Mouse (Mus musculus) c-Kit-positive CD71-positive TER-119-negative erythroid progenitor cells, embryonic 14.5 days (primary cell): ENCODE results near the gene Dcdc2b.

Source experiments
- DNase-seq: peaks from one replicate; pipeline ENCODE4 v3.0.0-alpha.2; 2013; ENCODE audit warnings: low read depth

Dcdc2b gene

GRCm38 (mm10) chr4:129614093-129614492 lies at the start of gene Dcdc2b:
Dcdc2b (minus strand) TSS chr4:129614257.
- DNase-seq: no peak

DNA sequence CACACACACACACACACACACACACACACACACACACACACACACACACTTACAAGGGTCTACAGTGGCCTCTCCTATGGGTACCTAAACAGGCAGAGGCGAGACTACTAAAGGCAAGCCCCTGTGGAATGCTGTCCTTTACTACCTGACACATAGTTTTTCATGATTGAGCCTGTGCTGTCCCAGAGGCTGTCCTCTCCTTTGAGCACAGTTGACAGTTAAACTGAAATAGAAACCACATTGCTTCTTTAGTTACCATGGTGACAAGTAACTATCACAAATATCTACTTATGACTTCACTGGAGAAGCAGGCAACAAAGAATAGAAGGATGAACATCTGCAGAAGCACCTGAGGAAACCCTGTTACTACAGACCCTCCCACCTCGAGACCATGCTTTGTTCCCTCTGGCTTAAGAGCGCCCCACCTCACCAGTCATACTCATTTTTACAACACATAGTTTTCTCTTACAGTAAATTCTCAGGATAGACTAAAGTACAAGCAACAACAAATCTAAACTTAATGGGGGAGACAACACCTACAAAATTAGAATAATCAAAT lies 48.3 kb upstream of the Dcdc2b start:
- no peak for DNase-seq

DNA sequence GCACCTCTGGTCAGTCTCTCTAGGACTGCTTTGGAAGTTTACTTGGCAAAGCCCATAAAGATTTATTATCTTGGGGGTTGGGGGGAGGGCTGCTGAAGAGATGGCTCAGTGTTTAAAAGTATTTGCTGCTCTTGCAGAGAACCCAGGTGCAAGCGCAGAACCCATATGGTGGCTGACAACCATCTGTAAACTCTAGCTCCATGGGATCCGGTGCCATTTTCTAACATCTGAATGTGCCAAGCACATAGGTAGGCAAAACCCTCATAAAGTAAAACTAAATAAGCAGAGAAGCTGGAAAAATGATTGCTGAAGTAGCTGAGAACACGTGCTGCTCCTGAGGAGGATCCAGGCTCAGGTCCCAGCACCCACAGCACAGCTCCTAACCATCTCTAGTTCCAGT lies 47.5 kb upstream of the Dcdc2b start:
- DNase-seq: no peak

GRCm38 (mm10) chr4:129654770-129655169 lies 40.7 kb upstream of the Dcdc2b start:
- DNase-seq: no peak

- no peak for DNase-seq
Observed at GRCm38 (mm10) chr4:129650359-129650758, 36.3 kb upstream of the Dcdc2b start.

DNA sequence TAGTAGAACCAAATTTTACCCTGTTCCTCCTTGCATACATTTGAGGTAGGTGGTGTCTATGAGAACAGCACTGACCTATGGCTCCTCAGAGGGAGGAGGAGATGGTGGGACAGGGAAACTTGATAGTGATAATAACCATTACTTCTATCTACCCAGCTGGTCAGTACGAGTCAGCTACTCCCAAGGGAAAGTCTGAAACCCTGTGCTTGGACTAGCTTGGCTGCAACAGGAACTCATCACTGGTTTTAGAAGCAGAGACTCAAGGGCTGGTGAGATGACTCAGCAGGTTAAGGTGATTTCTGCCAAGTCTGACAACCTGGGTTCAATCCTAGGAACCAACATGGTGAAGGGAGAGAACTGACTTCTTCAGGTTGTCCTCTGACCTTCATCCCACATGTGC lies 34.6 kb upstream of the Dcdc2b start:
- no peak for DNase-seq

DNA sequence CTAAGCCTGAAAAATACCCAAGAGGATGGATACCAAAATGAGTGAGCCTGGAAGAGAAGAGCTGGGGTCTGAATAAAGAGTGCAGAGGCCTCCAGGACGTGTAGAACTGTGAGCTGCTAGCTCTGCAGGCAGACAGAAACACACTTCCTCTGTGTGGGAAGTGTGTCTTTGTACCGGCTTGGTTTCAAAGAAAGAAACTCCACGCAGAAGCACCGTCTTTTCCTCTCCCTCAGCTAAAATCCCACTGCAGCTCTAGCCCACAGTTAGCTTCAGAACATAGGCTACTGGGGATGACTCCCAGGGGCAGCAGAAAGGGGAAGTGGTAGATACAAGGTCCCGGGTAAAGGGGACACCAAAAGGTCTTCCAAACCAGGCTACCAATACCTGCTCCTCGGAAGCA lies 31.1 kb upstream of the Dcdc2b start:
- DNase-seq: no peak

DNA sequence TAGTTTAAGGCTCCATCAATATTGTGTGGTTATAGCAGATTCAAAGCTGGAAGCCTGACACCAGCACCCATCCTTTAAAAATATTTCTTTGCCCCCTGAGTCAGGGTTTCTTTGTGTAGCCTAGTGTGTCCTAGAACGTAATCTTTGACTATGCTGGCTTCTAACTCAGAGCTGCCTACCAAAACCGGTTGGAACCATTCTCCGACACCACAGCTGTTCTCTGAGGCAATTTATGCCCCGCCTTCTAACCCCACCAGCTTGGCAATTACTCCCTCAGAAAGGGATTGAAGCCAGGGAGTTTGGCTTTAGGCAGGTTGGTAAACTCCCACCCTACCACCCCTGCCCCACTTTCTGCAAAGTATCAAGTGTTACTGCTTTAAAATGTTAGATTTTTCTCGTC lies 27.7 kb upstream of the Dcdc2b start:
- no peak for DNase-seq

GRCm38 (mm10) chr4:129640638-129641467 lies 26.8 kb upstream of the Dcdc2b start, which contains the start of gene Txlna:
Txlna (minus strand) TSS chr4:129641065.
- peak; percentile 96 for DNase-seq

GRCm38 (mm10) chr4:129640101-129640637 lies 26.1 kb upstream of the Dcdc2b start:
- DNase-seq: no peak

DNA sequence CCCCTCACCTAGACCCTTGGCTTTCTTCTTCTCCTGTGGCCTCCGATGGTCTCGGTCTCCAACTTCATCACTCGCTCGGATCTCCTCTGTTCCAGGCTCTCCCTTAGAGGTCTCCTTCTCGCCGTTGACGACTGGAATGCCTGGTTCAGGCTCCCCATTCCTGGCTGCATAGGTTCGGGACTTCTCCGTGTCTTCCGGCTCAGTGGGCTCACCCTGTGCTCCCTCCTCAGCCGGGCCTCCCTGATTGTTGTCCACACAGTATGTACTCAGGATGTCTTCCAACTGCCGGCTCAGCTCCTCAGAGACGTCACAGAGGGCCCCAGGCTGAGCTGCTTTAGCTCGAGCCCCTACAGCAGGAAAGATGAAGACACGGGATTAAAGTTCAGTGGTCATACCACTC lies 25.2 kb upstream of the Dcdc2b start:
- DNase-seq: no peak

- DNase-seq: no peak
Observed at GRCm38 (mm10) chr4:129633852-129634251, 19.8 kb upstream of the Dcdc2b start.

DNA sequence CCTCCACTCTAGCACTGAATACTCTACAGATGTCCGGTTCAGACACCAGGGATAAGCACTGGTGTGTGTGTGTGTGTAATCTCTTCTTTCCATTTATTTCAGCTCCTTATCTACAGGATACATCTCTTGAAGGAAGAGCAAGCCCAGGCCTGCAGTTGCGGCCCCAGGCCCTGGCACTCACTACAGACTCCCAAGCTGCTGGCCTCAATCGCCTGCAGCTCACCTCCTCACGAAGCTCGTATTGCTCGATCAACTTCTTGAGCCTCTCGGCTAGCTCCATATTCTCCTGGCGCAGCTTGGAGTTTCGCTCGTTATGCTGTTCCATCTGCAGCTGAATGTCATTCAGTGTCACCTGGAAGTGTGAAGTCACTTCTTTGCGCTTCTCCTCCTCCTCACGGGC lies 17.8 kb upstream of the Dcdc2b start:
- no peak for DNase-seq

GRCm38 (mm10) chr4:129630944-129631343 lies 16.9 kb upstream of the Dcdc2b start:
- DNase-seq: no peak

DNA sequence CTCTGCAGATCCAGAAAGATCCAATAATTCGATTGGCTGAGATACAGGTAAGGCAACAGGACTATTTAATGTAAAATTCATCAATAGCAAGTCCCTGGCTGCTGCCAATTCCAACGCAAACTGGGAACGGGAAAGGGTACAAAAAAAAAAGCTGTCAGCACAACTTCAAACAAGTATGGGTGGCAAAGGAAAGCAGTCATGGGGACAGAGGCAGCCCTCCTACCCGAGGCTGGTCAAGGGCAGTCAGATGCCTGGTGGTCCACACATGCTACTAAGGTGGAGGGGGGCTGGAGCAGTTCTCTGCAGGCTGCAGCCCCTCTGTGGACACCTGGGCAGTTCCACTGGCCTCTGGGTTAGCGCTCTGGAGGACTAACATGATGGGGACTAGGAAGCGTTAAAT lies 12.0 kb upstream of the Dcdc2b start:
- DNase-seq: no peak

DNA sequence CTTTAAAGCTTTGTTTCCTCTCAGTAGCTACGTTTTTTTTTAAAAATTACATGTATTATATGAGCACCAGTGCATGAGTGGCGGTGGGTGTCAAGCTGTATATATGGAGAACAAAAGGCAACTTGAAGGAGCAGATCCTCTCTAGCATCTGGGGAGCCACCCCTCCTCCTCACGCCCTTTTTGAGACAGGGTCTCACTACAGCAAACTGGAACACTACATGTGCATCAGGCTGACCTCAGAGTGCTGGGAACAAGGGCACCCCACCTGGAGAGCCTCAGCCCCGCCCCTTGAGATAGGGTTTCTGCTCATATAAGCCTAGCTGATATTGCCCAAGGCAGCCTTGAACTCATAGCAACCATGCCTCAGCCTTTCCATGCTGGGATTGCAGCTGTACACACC lies 11.4 kb upstream of the Dcdc2b start:
- no peak for DNase-seq

DNA sequence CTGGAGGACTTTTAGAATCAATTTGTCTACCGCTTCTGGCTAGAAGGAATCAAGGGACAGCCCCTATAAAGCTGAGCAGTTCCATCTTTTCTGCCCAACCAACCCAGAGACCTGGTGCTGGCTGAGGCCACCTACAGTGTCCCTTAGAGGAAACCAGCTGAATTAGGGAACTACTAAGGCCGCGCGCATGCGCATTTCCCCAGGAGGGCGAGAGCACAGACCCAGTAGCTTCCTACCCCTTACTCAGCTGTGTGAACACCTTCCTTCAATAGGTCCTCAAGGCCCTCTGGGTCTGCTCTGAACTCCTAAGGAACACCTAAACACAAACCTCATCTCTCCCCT lies 10.9 kb upstream of the Dcdc2b start:
- DNase-seq: no peak

- peak; percentile 89 for DNase-seq
Observed at GRCm38 (mm10) chr4:129624281-129625028, 10.4 kb upstream of the Dcdc2b start.

DNA sequence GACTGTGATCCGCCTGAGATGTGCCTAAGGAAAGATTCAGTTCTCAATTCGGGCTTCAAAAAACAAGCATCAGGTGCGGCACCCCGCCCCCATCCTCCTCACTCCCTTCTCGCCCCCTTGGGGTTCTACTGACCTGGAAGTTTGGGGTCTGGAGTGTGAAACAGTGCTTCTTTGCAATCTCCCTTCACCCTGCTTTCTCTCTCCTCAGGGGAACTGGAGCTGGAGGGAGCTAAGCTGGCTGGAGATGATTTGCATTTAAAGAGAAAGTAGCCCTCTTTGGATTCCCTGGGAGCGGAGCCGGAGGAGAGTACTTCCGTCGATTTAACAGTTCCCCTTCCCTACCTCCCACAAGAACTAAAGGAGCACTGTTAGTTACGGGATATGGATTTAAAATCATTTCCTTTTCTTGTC lies 9.6 kb upstream of the Dcdc2b start, which contains the start of gene Ccdc28b:
Gene Ccdc28b (minus strand): TSS at position 267 of the 411 bp plus-strand sequence.
- DNase-seq: no peak

DNA sequence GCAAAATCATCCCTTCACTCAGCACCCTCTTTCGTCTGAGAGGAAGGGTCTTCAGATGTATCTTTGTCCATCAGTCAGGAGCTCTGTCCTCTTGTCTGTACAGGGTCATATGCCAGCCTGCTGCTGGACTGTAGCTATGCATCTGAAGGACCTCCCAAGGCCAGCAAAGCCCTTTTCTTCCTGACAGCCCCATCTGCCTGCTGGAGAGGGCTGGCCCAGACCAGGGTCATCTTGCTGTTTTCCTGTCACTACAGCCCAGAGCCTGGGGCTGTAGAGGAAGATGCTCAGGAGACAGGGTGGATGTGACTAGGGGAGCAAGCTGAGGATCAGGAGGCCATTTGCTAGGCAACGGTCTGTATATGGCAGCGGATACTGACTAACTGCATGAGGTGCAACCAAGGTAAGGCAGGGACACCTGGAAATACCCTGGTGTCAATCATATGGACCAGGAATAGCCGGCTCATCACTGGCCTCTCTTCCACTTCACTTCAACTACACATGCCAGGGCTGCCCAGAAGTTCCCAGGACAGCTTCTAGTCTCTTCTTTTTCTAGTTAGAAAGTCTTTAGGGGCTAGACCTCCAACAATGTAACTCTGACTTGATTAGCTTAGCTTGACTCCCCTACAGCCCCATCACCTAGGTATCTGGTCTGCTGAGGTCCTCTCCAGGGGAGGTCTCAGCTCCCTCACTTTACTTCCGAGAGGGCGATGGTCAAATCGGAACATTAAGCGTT lies 8.9 kb upstream of the Dcdc2b start:
- DNase-seq: no peak

DNA sequence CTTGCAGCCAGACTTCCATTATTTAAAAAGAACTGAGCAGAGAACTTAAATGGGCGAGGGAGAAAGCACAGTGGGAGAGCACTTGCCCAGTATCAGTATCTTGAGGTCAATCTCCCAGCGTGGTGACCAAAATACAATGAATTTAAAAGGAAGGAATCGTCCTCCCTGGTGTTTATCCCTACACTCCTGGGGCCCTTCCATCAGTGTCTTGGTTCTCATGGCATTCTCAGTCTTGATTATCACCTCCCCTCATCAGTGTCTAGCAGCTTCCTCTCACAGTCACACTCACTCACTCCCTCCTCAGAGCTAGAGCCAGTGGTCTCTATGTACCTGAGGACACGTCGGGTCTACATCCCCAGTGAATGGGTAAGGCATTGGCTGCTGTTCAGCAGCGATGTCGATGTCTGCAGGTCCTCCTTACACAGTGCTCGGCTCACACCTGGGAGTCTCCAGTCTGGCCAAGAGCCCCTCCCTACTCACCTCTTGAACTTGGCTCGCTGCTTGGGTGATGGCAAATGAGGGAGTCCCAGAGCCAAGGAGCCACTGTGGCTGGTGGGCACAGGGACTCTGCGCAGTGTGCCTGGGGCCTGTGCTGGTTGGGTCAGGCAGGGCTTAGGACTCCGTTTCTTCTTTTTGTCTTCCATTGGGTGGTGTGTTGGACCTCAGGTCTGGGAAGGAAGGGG lies 8.2 kb upstream of the Dcdc2b start:
- no peak for DNase-seq
